Mouse (Mus musculus): ENCODE results near the gene 1600015I10Rik.

DNA sequence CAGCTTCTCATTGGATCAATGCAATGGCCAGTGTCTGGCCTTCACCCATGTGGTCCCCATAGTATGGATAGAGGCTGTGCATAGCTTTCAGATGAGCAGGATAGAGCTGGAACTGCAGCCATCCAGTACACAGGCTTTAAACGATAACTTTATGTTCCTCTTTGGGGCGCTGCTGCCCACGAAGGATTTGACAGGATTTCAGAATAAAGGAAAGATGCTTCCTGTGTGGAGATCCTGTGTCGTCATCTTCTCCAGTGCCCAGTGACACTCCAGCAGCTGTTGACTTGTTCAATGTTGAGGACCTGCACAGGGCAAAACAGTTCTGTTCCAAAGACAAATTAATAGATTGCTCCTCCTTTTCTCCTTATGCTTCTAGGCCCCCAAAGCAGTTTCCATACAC is 27.1 kb downstream of the 1600015I10Rik start:
- no peak for TF ChIP-seq CTCF (IDR thresholded peaks at IDR 0.05; ENCODE audit: low read depth)
- no peak for TF ChIP-seq EP300 (IDR thresholded peaks at IDR 0.05; ENCODE audit: low read depth)

Data from liver, postnatal 0 days (tissue).